ENCODE assay signal across 8 mouse cellular contexts in the genomic region with DNA sequence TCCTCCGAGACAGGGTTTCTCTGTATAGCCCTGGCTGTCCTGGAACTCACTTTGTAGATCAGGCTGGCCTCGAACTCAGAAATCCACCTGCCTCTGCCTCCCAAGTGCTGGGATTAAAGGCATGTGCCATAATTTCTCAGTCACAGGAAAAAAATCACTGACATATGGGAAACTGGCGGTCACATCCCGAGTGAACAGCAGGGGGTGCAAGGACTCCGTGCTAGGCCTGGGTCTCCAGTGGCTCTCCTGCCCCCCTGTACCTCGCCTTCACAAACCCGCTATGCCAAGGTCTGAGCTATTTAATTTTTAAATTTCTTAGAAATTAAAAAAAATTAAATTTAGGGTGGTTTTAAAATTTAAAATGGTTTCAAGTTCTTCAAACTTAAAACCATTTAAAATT. TPM values are rescaled to one million over a fixed set of nuclear protein-coding genes. Genes with fewer than 3 reads are reported as not detected.
DNase-seq lines count a peak whose midpoint lies in the region; ATAC-seq and TF ChIP-seq lines count a peak whose summit lies in the region.
"Not testable (repeated sequence)": the region's sequence is repeated elsewhere in the genome, so short reads cannot be mapped to it uniquely, and the experiment has no call there.
"Had no signal": no experiment of that assay in that cellular context is flagged by ENCODE, and none has a peak within 500 bp of the region (broad histone marks: within the 10 kb centered on the region; RNA-seq: fewer than 3 reads in every experiment).

No protein-coding gene starts in this region.

- peak; percentile 62 for DNase-seq in NIH3T3 (ENCODE audit: low read depth)
- DNase-seq in embryo, embryonic 9.5 days (ENCODE audit: extremely low spot score), result peak; percentile 42
- DNase-seq in heart, postnatal 0 days (ENCODE audit: low spot score); liver, embryonic 13.5 days: not testable (repeated sequence)
- DNase-seq in kidney, postnatal 14 days, result peak; percentile 67
- peak; percentile 88 for DNase-seq in midbrain, embryonic 11.5 days (ENCODE audit: low spot score, missing footprints)
- peak; percentile 43 to 70 for DNase-seq in spleen, adult 18-20 months

- H3K9ac ChIP-seq in heart, postnatal 0 days (replicated peaks; ENCODE audit: low read depth, low read length); liver, embryonic 13.5 days; midbrain, embryonic 11.5 days (ENCODE audit: low read length): not testable (repeated sequence)

- H3K4me2 ChIP-seq in heart, postnatal 0 days (ENCODE audit: low read depth, low read length); midbrain, embryonic 11.5 days: not testable (repeated sequence)
- peak overlapping the region; percentile 12; the same call in 1 of the 2 replicates for H3K4me2 ChIP-seq in liver, embryonic 13.5 days

- not testable (repeated sequence) for H3K9me3 ChIP-seq in heart, postnatal 0 days (replicated peaks; ENCODE audit: control insufficient read depth, low read length); liver, embryonic 13.5 days (replicated peaks); midbrain, embryonic 11.5 days (ENCODE audit: control insufficient read depth, low read length)

- peak; percentile 64 for TF ChIP-seq CTCF in heart, postnatal 0 days (IDR thresholded peaks at IDR 0.05; ENCODE audit: low read depth)

- H3K27ac ChIP-seq in heart, postnatal 0 days (ENCODE audit: low read depth); liver, embryonic 13.5 days; midbrain, embryonic 11.5 days (ENCODE audit: low read depth, low read length): not testable (repeated sequence)

- not testable (repeated sequence) for TF ChIP-seq EP300 in heart, postnatal 0 days (IDR thresholded peaks at IDR 0.05; ENCODE audit: low read depth)

- ATAC-seq in heart, postnatal 0 days (ENCODE audit: insufficient read depth, low read depth); liver, embryonic 13.5 days (ENCODE audit: low read depth); midbrain, embryonic 11.5 days (ENCODE audit: low FRiP score): not testable (repeated sequence)

- H3K4me1 ChIP-seq in heart, postnatal 0 days (ENCODE audit: control insufficient read depth, insufficient read depth); midbrain, embryonic 11.5 days (ENCODE audit: control insufficient read depth, insufficient read depth, low read length): not testable (repeated sequence)
- peaks cover 22% of the 10 kb centered on the region for H3K4me1 ChIP-seq in liver, embryonic 13.5 days (replicated peaks)

- not testable (repeated sequence) for H3K27me3 ChIP-seq in heart, postnatal 0 days (ENCODE audit: control insufficient read depth, insufficient read depth, low read length); liver, embryonic 13.5 days; midbrain, embryonic 11.5 days (ENCODE audit: control insufficient read depth, insufficient read depth, low read length)

- peaks cover 18% of the 10 kb centered on the region; the same call in 1 of the 2 replicates for H3K36me3 ChIP-seq in heart, postnatal 0 days (replicated peaks; ENCODE audit: control insufficient read depth, insufficient read depth, low read length)
- H3K36me3 ChIP-seq in liver, embryonic 13.5 days; midbrain, embryonic 11.5 days (ENCODE audit: control insufficient read depth, insufficient read depth, low read length): not testable (repeated sequence)

- H3K4me3 ChIP-seq in heart, postnatal 0 days (ENCODE audit: low read depth, low read length); liver, embryonic 13.5 days (replicated peaks); midbrain, embryonic 11.5 days (ENCODE audit: low read depth, low read length): not testable (repeated sequence)

- 50% methylated on average over 7 of the region's 7 CpGs for WGBS in heart, postnatal 0 days
- WGBS in liver, embryonic 13.5 days (ENCODE audit: insufficient replicate concordance), result 42% methylated on average over 7 of the region's 7 CpGs
- 68% methylated on average over 7 of the region's 7 CpGs for whole genome bisulfite sequencing in midbrain, embryonic 11.5 days

RNA-seq across cellular contexts. Expression of a gene that starts 12.0 kb away (rescaled TPM):
- 45.4 and 110 TPM in 2 replicates for total RNA-seq in heart, postnatal 0 days (2014; rRNA removed; ENCODE audit: low replicate concordance)
- polyA plus RNA-seq in heart, postnatal 0 days (2015; fragmentation: Nextera tagmentation; extraction: Ambion mirVana), result 127 and 134 TPM in 2 replicates
- 156 and 163 TPM in 2 replicates for polyA plus RNA-seq in liver, embryonic 13.5 days (2015; fragmentation: Nextera tagmentation; extraction: Ambion mirVana)
- 292 and 306 TPM in 2 replicates for polyA plus RNA-seq in midbrain, embryonic 11.5 days (2014; fragmentation: Nextera tagmentation; extraction: Ambion mirVana)

RNA-seq across cellular contexts. Expression of a gene that starts 12.4 kb away (rescaled TPM):
- total RNA-seq in heart, postnatal 0 days (2014; rRNA removed; ENCODE audit: low replicate concordance), result 1,751 and 2,021 TPM in 2 replicates
- 4,528 and 4,822 TPM in 2 replicates for polyA plus RNA-seq in heart, postnatal 0 days (2015; fragmentation: Nextera tagmentation; extraction: Ambion mirVana)
- 800 and 812 TPM in 2 replicates for polyA plus RNA-seq in liver, embryonic 13.5 days (2015; fragmentation: Nextera tagmentation; extraction: Ambion mirVana)
- polyA plus RNA-seq in midbrain, embryonic 11.5 days (2014; fragmentation: Nextera tagmentation; extraction: Ambion mirVana), result 937 and 953 TPM in 2 replicates

RNA-seq across cellular contexts. Expression of a gene that starts 12.5 kb away (rescaled TPM):
- total RNA-seq in heart, postnatal 0 days (2014; rRNA removed; ENCODE audit: low replicate concordance), result 1.1 TPM in 1 of 2 replicates, not detected in the other
- polyA plus RNA-seq in heart, postnatal 0 days (2015; fragmentation: Nextera tagmentation; extraction: Ambion mirVana), result 0.63 and 5.4 TPM in 2 replicates
- 0.38 and 1.3 TPM in 2 replicates for polyA plus RNA-seq in liver, embryonic 13.5 days (2015; fragmentation: Nextera tagmentation; extraction: Ambion mirVana)
- polyA plus RNA-seq in midbrain, embryonic 11.5 days (2014; fragmentation: Nextera tagmentation; extraction: Ambion mirVana), result 3.4 and 3.5 TPM in 2 replicates
- total RNA-seq: heart, adult 8-10 months had no signal

RNA-seq across cellular contexts. Expression of a gene that starts 33.0 kb away (rescaled TPM):
- 0.80 and 1.9 TPM in 2 replicates for total RNA-seq in heart, postnatal 0 days (2014; rRNA removed; ENCODE audit: low replicate concordance)
- polyA plus RNA-seq in heart, postnatal 0 days (2015; fragmentation: Nextera tagmentation; extraction: Ambion mirVana), result 9.3 and 9.7 TPM in 2 replicates
- polyA plus RNA-seq in liver, embryonic 13.5 days (2015; fragmentation: Nextera tagmentation; extraction: Ambion mirVana), result 0.89 and 1.2 TPM in 2 replicates
- 2.9 and 4.4 TPM in 2 replicates for polyA plus RNA-seq in midbrain, embryonic 11.5 days (2014; fragmentation: Nextera tagmentation; extraction: Ambion mirVana)

RNA-seq across cellular contexts. Expression of a gene that starts 55.8 kb away (rescaled TPM):
- total RNA-seq in heart, postnatal 0 days (2014; rRNA removed; ENCODE audit: low replicate concordance), result 13.9 and 15.2 TPM in 2 replicates
- polyA plus RNA-seq in heart, postnatal 0 days (2015; fragmentation: Nextera tagmentation; extraction: Ambion mirVana), result 11.5 and 12.2 TPM in 2 replicates
- polyA plus RNA-seq in liver, embryonic 13.5 days (2015; fragmentation: Nextera tagmentation; extraction: Ambion mirVana), result 11.6 and 12.1 TPM in 2 replicates
- 4.7 and 4.9 TPM in 2 replicates for polyA plus RNA-seq in midbrain, embryonic 11.5 days (2014; fragmentation: Nextera tagmentation; extraction: Ambion mirVana)
